In genomic region chr19:4613464-4614304, GRCm38 (mm10) we compare ENCODE assay signal across 9 mouse cellular contexts. TPM values are rescaled to one million over a fixed set of nuclear protein-coding genes. Genes with fewer than 3 reads are reported as not detected.
DNase-seq lines count a peak whose midpoint lies in the region; ATAC-seq and TF ChIP-seq lines count a peak whose summit lies in the region.
"Had no signal": no experiment of that assay in that cellular context is flagged by ENCODE, and none has a peak within 500 bp of the region (broad histone marks: within the 10 kb centered on the region; RNA-seq: fewer than 3 reads in every experiment).

No protein-coding gene starts in this region.

- H3K9ac ChIP-seq in heart, postnatal 0 days (replicated peaks; ENCODE audit: low read depth, low read length), result no peak overlapping the region
- no peak overlapping the region for H3K9ac ChIP-seq in ES-Bruce4 (ENCODE audit: low read depth, poor library complexity, severe bottlenecking)
- peak overlapping the region; percentile 92; the same call in 1 of the 2 replicates for H3K9ac ChIP-seq in limb, embryonic 14.5 days (ENCODE audit: low read depth, low read length, severe bottlenecking)

- no peak overlapping the region for H3K4me3 ChIP-seq in heart, postnatal 0 days (ENCODE audit: low read depth, low read length)
- H3K4me3 ChIP-seq in ES-Bruce4 (ENCODE audit: low read depth, low read length), result peak overlapping the region; percentile 73
- peak overlapping the region; percentile 97 for H3K4me3 ChIP-seq in forebrain, embryonic 10.5 days
- H3K4me3 ChIP-seq in limb, embryonic 14.5 days (replicated peaks; ENCODE audit: low read length), result no peak overlapping the region; the same call in 1 of the 2 replicates

- no peaks in the 10 kb centered on the region for H3K9me3 ChIP-seq in heart, postnatal 0 days (replicated peaks; ENCODE audit: control insufficient read depth, low read length)
- H3K9me3 ChIP-seq in ES-Bruce4 (replicated peaks; ENCODE audit: control insufficient read depth, insufficient read depth, low read length, poor library complexity, severe bottlenecking), result no peaks in the 10 kb centered on the region
- H3K9me3 ChIP-seq in forebrain, embryonic 10.5 days, result no peaks in the 10 kb centered on the region
- H3K9me3 ChIP-seq in limb, embryonic 14.5 days (ENCODE audit: control insufficient read depth, low read length), result no peaks in the 10 kb centered on the region

- no peak for ATAC-seq in heart, postnatal 0 days (ENCODE audit: insufficient read depth, low read depth)
- ATAC-seq in limb, embryonic 14.5 days (ENCODE audit: low FRiP score, low read depth), result no peak
- ATAC-seq: Patski had no signal

- peaks cover 13% of the 10 kb centered on the region for H3K36me3 ChIP-seq in heart, postnatal 0 days (replicated peaks; ENCODE audit: control insufficient read depth, insufficient read depth, low read length)
- H3K36me3 ChIP-seq in ES-Bruce4 (ENCODE audit: control insufficient read depth, insufficient read depth, low read length, poor library complexity, severe bottlenecking), result no peaks in the 10 kb centered on the region
- H3K36me3 ChIP-seq in forebrain, embryonic 10.5 days (replicated peaks), result peaks cover 39% of the 10 kb centered on the region
- H3K36me3 ChIP-seq in limb, embryonic 14.5 days (ENCODE audit: control insufficient read depth, insufficient read depth, low read length), result peaks cover 38% of the 10 kb centered on the region

- 0 out of 2 replicates have a peak overlapping the region, but pooled peaks have one; percentile 93 for H3K4me2 ChIP-seq in heart, postnatal 0 days (ENCODE audit: low read depth, low read length)
- peak overlapping the region; percentile 77; the same call in 1 of the 2 replicates for H3K4me2 ChIP-seq in limb, embryonic 14.5 days (replicated peaks; ENCODE audit: low read depth, low read length, severe bottlenecking)

- DNase-seq in heart, postnatal 0 days (ENCODE audit: low spot score), result no peak
- no peak for DNase-seq in heart, postnatal 4 days
- no peak for DNase-seq in forebrain, embryonic 10.5 days (ENCODE audit: extremely low spot score, low spot score)
- DNase-seq in limb, embryonic 14.5 days (ENCODE audit: low spot score), result no peak
- DNase-seq in c-Kit-positive CD71-positive TER-119-positive erythroid progenitor cells, embryonic 14.5 days (ENCODE audit: low spot score), result no peak
- DNase-seq in thymus, postnatal 0 days (ENCODE audit: low spot score), result no peak
- DNase-seq in left cerebral cortex, adult 11 months (ENCODE audit: low spot score), result no peak

- no peaks in the 10 kb centered on the region for H3K27me3 ChIP-seq in heart, postnatal 0 days (ENCODE audit: control insufficient read depth, insufficient read depth, low read length)
- H3K27me3 ChIP-seq in ES-Bruce4 (ENCODE audit: control insufficient read depth, insufficient read depth, low read length, poor library complexity, severe bottlenecking), result no peaks in the 10 kb centered on the region
- H3K27me3 ChIP-seq in forebrain, embryonic 10.5 days (ENCODE audit: poor library complexity, severe bottlenecking), result peaks cover 17% of the 10 kb centered on the region
- no peaks in the 10 kb centered on the region for H3K27me3 ChIP-seq in limb, embryonic 14.5 days (ENCODE audit: control insufficient read depth, insufficient read depth, low read length)
- H3K27me3 ChIP-seq: Patski had no signal

- no peak for TF ChIP-seq CTCF in heart, postnatal 0 days (IDR thresholded peaks at IDR 0.05; ENCODE audit: low read depth)
- no peak for TF ChIP-seq CTCF in ES-Bruce4 (IDR thresholded peaks at IDR 0.05; ENCODE audit: low read depth, low read length)

- TF ChIP-seq POLR2A in ES-Bruce4 (IDR thresholded peaks at IDR 0.05; ENCODE audit: insufficient read depth, low read length), result no peak
- TF ChIP-seq POLR2A in limb, embryonic 14.5 days (IDR thresholded peaks at IDR 0.05; ENCODE audit: borderline replicate concordance, extremely low read depth, insufficient read depth, insufficient read length), result no peak

- 92% methylated on average over 33 of the region's 33 CpGs for WGBS in heart, postnatal 0 days
- WGBS in forebrain, embryonic 10.5 days, result 91% methylated on average over 33 of the region's 33 CpGs
- 82% methylated on average over 31 of the region's 33 CpGs for WGBS in limb, embryonic 14.5 days

- TF ChIP-seq EP300 in heart, postnatal 0 days (IDR thresholded peaks at IDR 0.05; ENCODE audit: low read depth), result no peak
- no peak for TF ChIP-seq EP300 in ES-Bruce4 (IDR thresholded peaks at IDR 0.05; ENCODE audit: insufficient read depth, low read depth, low read length)

- H3K4me1 ChIP-seq in heart, postnatal 0 days (ENCODE audit: control insufficient read depth, insufficient read depth), result peaks cover 6% of the 10 kb centered on the region; the same call in 1 of the 2 replicates
- no peaks in the 10 kb centered on the region for H3K4me1 ChIP-seq in ES-Bruce4 (ENCODE audit: control insufficient read depth, insufficient read depth, low read length)
- H3K4me1 ChIP-seq in forebrain, embryonic 10.5 days, result peaks cover 58% of the 10 kb centered on the region
- peaks cover 12% of the 10 kb centered on the region; the same call in 1 of the 2 replicates for H3K4me1 ChIP-seq in limb, embryonic 14.5 days (ENCODE audit: control insufficient read depth, insufficient read depth, low read length)

- H3K27ac ChIP-seq in heart, postnatal 0 days (ENCODE audit: low read depth), result no peak overlapping the region
- no peak overlapping the region for H3K27ac ChIP-seq in ES-Bruce4 (ENCODE audit: insufficient read depth, low read length)
- H3K27ac ChIP-seq in forebrain, embryonic 10.5 days, result peak overlapping the region; percentile 99; the same call in 1 of the 2 replicates
- no peak overlapping the region for H3K27ac ChIP-seq in limb, embryonic 14.5 days (replicated peaks; ENCODE audit: low read depth, low read length)

RNA-seq across cellular contexts. Expression of gene Lrfn4, which starts 1.8 kb away (rescaled TPM):
- total RNA-seq in heart, postnatal 0 days (2014; rRNA removed; ENCODE audit: low replicate concordance), result 32.2 and 45.8 TPM in 2 replicates
- polyA plus RNA-seq in heart, postnatal 0 days (2015; fragmentation: Nextera tagmentation; extraction: Ambion mirVana), result 1.7 and 1.9 TPM in 2 replicates
- 10 to 100 TPM; 19.1 to 20.5 TPM for total RNA-seq in heart, postnatal 4 days (2021)
- polyA plus RNA-seq in ES-Bruce4 (2011; ENCODE audit: insufficient read depth, insufficient read length, low read depth, missing spikeins), result 13.5 and 15.3 TPM in 2 replicates
- 5.0 and 5.7 TPM in 2 replicates for polyA plus RNA-seq in forebrain, embryonic 10.5 days (2016; fragmentation: Nextera tagmentation; extraction: Ambion mirVana)
- polyA plus RNA-seq in limb, embryonic 14.5 days (2012; rRNA removed), result 49.0 and 75.9 TPM in 2 replicates
- polyA plus RNA-seq in limb, embryonic 14.5 days (2014; fragmentation: Nextera tagmentation; extraction: Ambion mirVana), result 9.5 and 12.8 TPM in 2 replicates
- polyA plus RNA-seq in thymus, postnatal 0 days (2015; fragmentation: Nextera tagmentation; extraction: Ambion mirVana), result 1.4 and 1.8 TPM in 2 replicates

RNA-seq across cellular contexts. Expression of gene Rce1, which starts 11.8 kb away (rescaled TPM):
- total RNA-seq in heart, postnatal 0 days (2014; rRNA removed; ENCODE audit: low replicate concordance), result 60.6 and 64.6 TPM in 2 replicates
- 24.8 and 25.6 TPM in 2 replicates for polyA plus RNA-seq in heart, postnatal 0 days (2015; fragmentation: Nextera tagmentation; extraction: Ambion mirVana)
- total RNA-seq in heart, postnatal 4 days (2021), result 10 to 100 TPM; 16.1 to 18.0 TPM
- 32.7 and 34.4 TPM in 2 replicates for polyA plus RNA-seq in ES-Bruce4 (2011; ENCODE audit: insufficient read depth, insufficient read length, low read depth, missing spikeins)
- polyA plus RNA-seq in forebrain, embryonic 10.5 days (2016; fragmentation: Nextera tagmentation; extraction: Ambion mirVana), result 84.3 and 84.9 TPM in 2 replicates
- 90.2 and 145 TPM in 2 replicates for polyA plus RNA-seq in limb, embryonic 14.5 days (2012; rRNA removed)
- 61.5 and 66.1 TPM in 2 replicates for polyA plus RNA-seq in limb, embryonic 14.5 days (2014; fragmentation: Nextera tagmentation; extraction: Ambion mirVana)
- 51.0 and 51.9 TPM in 2 replicates for polyA plus RNA-seq in thymus, postnatal 0 days (2015; fragmentation: Nextera tagmentation; extraction: Ambion mirVana)

Comparison
In these comparisons a context has a peak if more than half of its experiments do, and no peak if none do; other contexts are left out.
1. H3K4me3 ChIP-seq: peak in ES-Bruce4 (single experiment) and forebrain, embryonic 10.5 days (single experiment); none in heart, postnatal 0 days (single experiment) and limb, embryonic 14.5 days (single experiment).